Mouse (Mus musculus) ES-Bruce4 (cell line): Measurements from ENCODE around the gene Zfp385c.
A peak's percentile ranks its signal among the peaks of the same experiment; 100 is the strongest.

Source experiments
- CTCF ChIP-seq: IDR thresholded peaks from one replicate; pipeline ENCODE4 v1.8.1; 2011; ENCODE audit warnings: low read depth, low read length
- POLR2A ChIP-seq: IDR thresholded peaks from one replicate; pipeline ENCODE4 v1.8.1; 2011; ENCODE audit warnings: low read length; ENCODE audit not compliant: insufficient read depth

DNA sequence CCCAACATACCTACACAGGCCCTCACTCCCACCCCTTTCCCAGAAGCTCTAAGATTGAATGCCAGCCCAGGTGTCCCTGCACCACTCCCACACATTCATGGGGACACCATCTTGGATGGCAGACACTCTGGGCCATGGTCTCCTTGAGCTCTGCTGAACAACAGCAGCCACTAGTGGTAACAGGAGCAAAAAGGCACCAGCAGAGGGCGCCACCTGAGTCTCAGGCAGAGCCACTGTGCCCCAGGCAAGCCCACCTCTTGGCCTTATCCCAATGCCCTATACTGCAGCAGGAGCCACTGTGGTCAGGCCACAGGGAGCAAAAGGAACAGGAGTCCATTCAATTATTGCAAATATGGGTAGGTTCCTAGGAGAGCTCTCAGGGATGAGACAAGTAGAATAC is 46.0 kb downstream of the Zfp385c start:
- peak; percentile 96 for TF ChIP-seq CTCF
- TF ChIP-seq POLR2A: no peak
